Mouse (Mus musculus): ENCODE results near the gene Ano4. TPM values are rescaled to one million over a fixed set of nuclear protein-coding genes. Genes with fewer than 3 reads are reported as not detected.

Ano4 gene
- polyA plus RNA-seq, 1 experiment: not detected

DNA sequence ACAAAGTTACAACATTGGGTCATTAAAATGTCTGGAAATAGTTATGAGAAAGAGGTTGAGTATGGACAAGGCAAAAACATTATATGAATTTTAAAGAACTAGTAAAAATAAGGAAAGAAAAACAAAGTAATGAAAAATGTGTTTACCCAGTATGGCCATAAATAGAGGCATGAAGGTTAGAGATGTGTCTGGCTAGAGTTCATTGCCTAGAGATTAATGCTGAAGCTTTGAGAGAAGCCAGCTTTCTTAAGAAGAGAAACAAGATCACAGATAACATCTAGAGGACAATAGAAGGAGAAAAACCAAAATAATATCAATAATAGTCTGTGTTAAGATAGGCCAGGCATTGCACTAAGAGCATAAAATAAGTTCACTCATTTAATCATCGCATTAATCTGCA, 180.0 kb downstream of the Ano4 start:
- Histone ChIP-seq H3K4me1 (ENCODE audit: control insufficient read depth, insufficient read depth, low read length) (no peaks in the 10 kb centered on the region), H3K27ac (ENCODE audit: control insufficient read depth, insufficient read depth, low read depth, low read length, poor library complexity) (no peak overlapping the region), H3K4me3 (replicated peaks; ENCODE audit: control insufficient read depth, low read depth, low read length) (no peak overlapping the region)
- WGBS: 81% methylated on average over 1 of the region's 1 CpGs
- TF ChIP-seq CTCF (IDR thresholded peaks at IDR 0.05; ENCODE audit: control insufficient read depth, insufficient read depth, low read length): no peak
- TF ChIP-seq POLR2A (IDR thresholded peaks at IDR 0.05; ENCODE audit: borderline replicate concordance, control insufficient read depth, low read depth, low read length): no peak

DNA sequence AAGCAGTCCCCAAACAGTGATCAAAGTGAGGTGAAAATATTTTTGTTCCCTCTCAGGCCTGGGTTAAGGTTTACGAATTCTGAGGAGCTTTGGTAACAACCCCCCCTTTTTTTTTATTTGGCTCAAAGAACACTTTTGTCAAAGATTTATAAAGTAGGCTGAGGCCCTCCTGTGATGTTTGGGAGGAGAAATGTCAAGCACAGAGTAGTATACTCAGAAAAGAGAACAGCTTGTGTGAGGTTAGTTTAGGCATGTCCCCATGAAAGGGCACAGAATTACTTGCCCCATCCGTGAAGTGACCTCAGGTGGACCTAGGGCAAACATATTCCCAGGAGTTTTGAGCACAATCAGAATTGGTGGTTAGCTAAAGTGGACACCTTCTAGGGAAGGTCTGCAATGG, 189.1 kb downstream of the Ano4 start:
- Histone ChIP-seq H3K4me1 (ENCODE audit: control insufficient read depth, insufficient read depth, low read length) (no peaks in the 10 kb centered on the region), H3K27ac (ENCODE audit: control insufficient read depth, insufficient read depth, low read depth, low read length, poor library complexity) (no peak overlapping the region), H3K4me3 (replicated peaks; ENCODE audit: control insufficient read depth, low read depth, low read length) (no peak overlapping the region)
- 62% methylated on average over 2 of the region's 2 CpGs for WGBS
- TF ChIP-seq POLR2A (IDR thresholded peaks at IDR 0.05; ENCODE audit: borderline replicate concordance, control insufficient read depth, low read depth, low read length) (no peak), CTCF (IDR thresholded peaks at IDR 0.05; ENCODE audit: control insufficient read depth, insufficient read depth, low read length) (no peak)

DNA sequence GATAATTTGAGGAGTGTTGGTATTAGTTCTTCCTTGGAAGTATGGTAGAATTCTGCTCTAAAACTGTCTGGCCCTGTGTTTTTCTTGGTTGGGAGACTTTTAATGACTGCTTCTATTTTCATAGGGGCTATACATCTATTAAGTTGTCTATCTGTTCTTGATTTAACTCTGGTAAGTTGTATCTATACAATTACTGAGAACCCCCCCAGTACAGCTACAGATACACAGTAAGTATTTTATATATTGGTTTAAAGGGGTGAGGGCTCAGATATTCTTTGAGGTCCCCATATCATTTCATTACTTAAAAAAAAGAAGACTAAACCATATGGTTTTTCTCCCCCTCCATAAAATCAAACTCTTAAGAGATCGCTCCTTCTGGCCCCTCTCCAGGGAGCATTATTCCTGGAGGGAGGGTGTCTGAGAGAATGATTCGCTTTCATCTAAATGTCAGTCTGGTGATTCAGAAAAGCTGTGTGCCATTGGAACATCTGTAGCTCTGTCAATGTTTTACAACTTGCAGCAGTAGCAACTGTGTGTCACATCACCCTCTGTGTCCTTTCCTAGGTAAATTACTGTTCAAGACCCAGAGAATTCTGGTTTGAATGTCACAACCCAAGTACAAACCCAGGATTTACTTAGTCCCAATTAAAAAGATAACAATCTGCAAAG, 189.6 kb downstream of the Ano4 start:
- 63% methylated on average over 2 of the region's 2 CpGs for WGBS
- TF ChIP-seq CTCF (IDR thresholded peaks at IDR 0.05; ENCODE audit: control insufficient read depth, insufficient read depth, low read length) (no peak), POLR2A (IDR thresholded peaks at IDR 0.05; ENCODE audit: borderline replicate concordance, control insufficient read depth, low read depth, low read length) (no peak)

DNA sequence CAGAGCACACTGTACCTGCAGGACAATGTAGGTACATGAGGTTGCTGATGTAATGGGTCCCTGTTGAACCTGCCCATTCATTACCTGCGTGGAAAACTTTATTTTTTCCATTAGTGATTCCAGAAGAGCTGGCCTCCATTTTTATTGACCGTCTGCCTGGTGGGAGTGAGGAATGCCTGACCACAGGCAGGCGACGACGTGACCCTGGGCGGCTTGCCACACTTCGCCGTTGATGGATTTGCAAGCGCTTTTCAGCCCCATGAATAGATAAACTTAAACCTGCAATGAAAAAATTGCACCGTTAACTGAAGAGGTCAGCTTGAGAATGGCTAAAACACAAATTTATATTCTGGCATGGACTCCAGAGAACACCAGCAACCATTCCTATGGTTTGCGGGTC, 195.4 kb downstream of the Ano4 start:
- WGBS: 84% methylated on average over 11 of the region's 11 CpGs
- H3K4me3 ChIP-seq (replicated peaks; ENCODE audit: control insufficient read depth, low read depth, low read length): no peak overlapping the region
- no peak for TF ChIP-seq CTCF (IDR thresholded peaks at IDR 0.05; ENCODE audit: control insufficient read depth, insufficient read depth, low read length)
- TF ChIP-seq POLR2A (IDR thresholded peaks at IDR 0.05; ENCODE audit: borderline replicate concordance, control insufficient read depth, low read depth, low read length): no peak

More for the DNA sequence above, 189.6 kb downstream of the Ano4 start:
- H3K4me3 ChIP-seq (replicated peaks; ENCODE audit: control insufficient read depth, low read depth, low read length): no peak overlapping the region
- H3K27ac ChIP-seq (ENCODE audit: control insufficient read depth, insufficient read depth, low read depth, low read length, poor library complexity): no peak overlapping the region
- H3K4me1 ChIP-seq (ENCODE audit: control insufficient read depth, insufficient read depth, low read length): no peaks in the 10 kb centered on the region

DNA sequence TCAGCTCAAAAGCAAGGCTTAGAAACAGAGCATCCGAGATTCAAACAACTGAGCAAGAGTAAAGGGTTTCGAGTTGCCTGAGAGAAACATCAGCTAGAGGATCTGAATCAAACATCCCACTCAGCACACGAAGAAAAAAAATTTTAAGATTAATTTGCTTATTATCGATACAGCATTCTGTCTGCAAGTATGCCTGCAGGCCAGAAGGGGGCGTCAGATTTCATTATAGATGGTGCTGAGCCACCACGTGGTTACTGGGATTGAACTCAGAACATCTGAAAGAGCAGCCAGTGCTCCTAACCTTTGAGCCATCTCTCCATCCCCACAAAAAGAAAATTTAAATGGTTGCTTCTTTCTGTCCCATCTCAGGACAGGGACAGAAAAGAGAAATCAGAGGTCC, 223.2 kb downstream of the Ano4 start:
- Histone ChIP-seq H3K27ac (ENCODE audit: control insufficient read depth, insufficient read depth, low read depth, low read length, poor library complexity) (no peak overlapping the region), H3K4me3 (replicated peaks; ENCODE audit: control insufficient read depth, low read depth, low read length) (no peak overlapping the region), H3K4me1 (ENCODE audit: control insufficient read depth, insufficient read depth, low read length) (no peaks in the 10 kb centered on the region)
- WGBS: 47% methylated on average over 6 of the region's 6 CpGs
- TF ChIP-seq CTCF (IDR thresholded peaks at IDR 0.05; ENCODE audit: control insufficient read depth, insufficient read depth, low read length) (no peak), POLR2A (IDR thresholded peaks at IDR 0.05; ENCODE audit: borderline replicate concordance, control insufficient read depth, low read depth, low read length) (no peak)

More for the DNA sequence above, 195.4 kb downstream of the Ano4 start:
- H3K27ac ChIP-seq (ENCODE audit: control insufficient read depth, insufficient read depth, low read depth, low read length, poor library complexity): no peak overlapping the region
- H3K4me1 ChIP-seq (ENCODE audit: control insufficient read depth, insufficient read depth, low read length): no peaks in the 10 kb centered on the region

DNA sequence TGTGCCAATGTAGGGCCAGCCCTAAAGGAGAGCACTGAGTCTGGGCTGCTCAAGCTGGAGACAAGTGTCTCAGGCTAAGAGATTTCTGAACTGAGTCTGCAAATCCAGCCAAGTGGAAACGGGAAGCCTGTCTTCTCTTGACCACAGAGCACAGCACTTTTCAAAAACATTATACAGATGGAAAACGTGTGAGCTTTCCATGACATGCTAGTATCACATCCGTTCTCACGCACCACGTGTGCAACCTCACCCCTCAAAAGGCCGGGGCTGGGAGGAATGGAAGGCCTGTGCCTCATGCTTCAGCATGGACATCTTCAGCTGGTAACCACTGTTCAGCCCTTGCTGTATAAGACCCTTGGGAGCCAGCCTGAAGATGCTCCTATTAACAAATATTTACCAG, 230.2 kb downstream of the Ano4 start:
- Histone ChIP-seq H3K4me1 (ENCODE audit: control insufficient read depth, insufficient read depth, low read length) (no peaks in the 10 kb centered on the region), H3K4me3 (replicated peaks; ENCODE audit: control insufficient read depth, low read depth, low read length) (no peak overlapping the region), H3K27ac (ENCODE audit: control insufficient read depth, insufficient read depth, low read depth, low read length, poor library complexity) (no peak overlapping the region)
- TF ChIP-seq CTCF (IDR thresholded peaks at IDR 0.05; ENCODE audit: control insufficient read depth, insufficient read depth, low read length) (no peak), POLR2A (IDR thresholded peaks at IDR 0.05; ENCODE audit: borderline replicate concordance, control insufficient read depth, low read depth, low read length) (no peak)
- 73% methylated on average over 6 of the region's 6 CpGs for WGBS

DNA sequence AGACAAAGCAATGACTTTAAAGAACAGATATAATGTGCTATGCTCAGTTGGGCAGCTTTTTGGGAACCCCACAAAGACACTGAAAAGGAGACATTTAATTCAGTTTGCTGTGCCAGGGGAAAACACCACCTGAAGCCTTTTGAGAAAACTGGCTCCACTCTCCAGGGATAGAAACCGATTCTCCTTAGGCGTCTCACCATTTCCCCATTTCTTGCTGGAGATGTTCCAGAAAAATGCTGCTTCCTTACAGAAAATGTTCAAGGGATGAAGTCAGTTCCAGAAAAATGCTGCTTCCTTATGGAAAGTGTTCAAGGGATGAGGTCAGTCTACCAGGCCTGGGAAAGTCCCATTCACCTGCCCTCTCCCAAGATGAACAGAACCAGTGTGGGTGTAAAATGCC, 233.1 kb downstream of the Ano4 start:
- whole genome bisulfite sequencing: 76% methylated on average over 2 of the region's 2 CpGs
- Histone ChIP-seq H3K4me1 (ENCODE audit: control insufficient read depth, insufficient read depth, low read length) (no peaks in the 10 kb centered on the region), H3K4me3 (replicated peaks; ENCODE audit: control insufficient read depth, low read depth, low read length) (no peak overlapping the region), H3K27ac (ENCODE audit: control insufficient read depth, insufficient read depth, low read depth, low read length, poor library complexity) (no peak overlapping the region)
- TF ChIP-seq POLR2A (IDR thresholded peaks at IDR 0.05; ENCODE audit: borderline replicate concordance, control insufficient read depth, low read depth, low read length) (no peak), CTCF (IDR thresholded peaks at IDR 0.05; ENCODE audit: control insufficient read depth, insufficient read depth, low read length) (no peak)

DNA sequence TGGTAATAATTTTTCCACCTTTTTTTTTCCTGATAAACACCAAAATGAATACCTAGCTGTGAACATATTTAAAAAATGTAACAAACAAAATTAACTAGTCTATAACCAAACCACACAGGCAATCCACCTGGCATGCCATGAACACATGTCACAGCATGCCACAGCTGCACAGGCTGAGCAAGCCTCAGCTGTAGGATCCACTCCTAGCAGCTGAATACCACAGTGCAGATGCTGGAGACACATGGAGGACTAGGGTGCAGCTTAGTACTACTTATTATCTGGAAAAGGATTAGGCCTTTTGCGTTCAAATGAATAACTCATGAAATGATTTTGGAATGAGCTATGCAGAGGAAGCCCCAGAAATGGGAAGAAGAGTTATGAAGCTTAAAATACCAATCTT, 233.6 kb downstream of the Ano4 start:
- Histone ChIP-seq H3K4me1 (ENCODE audit: control insufficient read depth, insufficient read depth, low read length) (no peaks in the 10 kb centered on the region), H3K27ac (ENCODE audit: control insufficient read depth, insufficient read depth, low read depth, low read length, poor library complexity) (no peak overlapping the region), H3K4me3 (replicated peaks; ENCODE audit: control insufficient read depth, low read depth, low read length) (no peak overlapping the region)
- TF ChIP-seq CTCF (IDR thresholded peaks at IDR 0.05; ENCODE audit: control insufficient read depth, insufficient read depth, low read length) (no peak), POLR2A (IDR thresholded peaks at IDR 0.05; ENCODE audit: borderline replicate concordance, control insufficient read depth, low read depth, low read length) (no peak)
- 82% methylated on average over 1 of the region's 1 CpGs for WGBS

DNA sequence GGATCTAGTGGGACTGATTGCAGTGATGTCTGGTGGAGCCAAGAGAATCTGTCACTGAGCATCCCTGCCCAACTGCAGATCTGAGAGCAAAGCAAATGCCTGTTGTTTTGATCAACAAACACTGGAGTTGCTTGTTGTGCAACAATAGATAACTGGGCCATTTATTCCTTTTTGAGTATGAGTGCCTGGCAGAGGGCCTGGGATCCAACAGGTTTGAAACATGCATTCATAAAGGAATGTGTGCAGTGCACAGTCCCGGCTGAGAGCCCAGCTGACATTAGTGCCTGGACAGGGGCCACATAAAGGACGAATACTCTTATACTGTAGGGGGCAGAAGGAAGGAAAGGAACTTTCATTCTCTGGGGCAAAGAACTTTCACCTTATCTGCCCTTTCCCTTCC, 241.0 kb downstream of the Ano4 start:
- TF ChIP-seq POLR2A (IDR thresholded peaks at IDR 0.05; ENCODE audit: borderline replicate concordance, control insufficient read depth, low read depth, low read length) (no peak), CTCF (IDR thresholded peaks at IDR 0.05; ENCODE audit: control insufficient read depth, insufficient read depth, low read length) (no peak)
- H3K27ac ChIP-seq (ENCODE audit: control insufficient read depth, insufficient read depth, low read depth, low read length, poor library complexity): no peak overlapping the region
- H3K4me3 ChIP-seq (replicated peaks; ENCODE audit: control insufficient read depth, low read depth, low read length): no peak overlapping the region
- 61% methylated on average over 2 of the region's 2 CpGs for WGBS
- H3K4me1 ChIP-seq (ENCODE audit: control insufficient read depth, insufficient read depth, low read length): no peaks in the 10 kb centered on the region
